Mouse (Mus musculus) liver, postnatal 0 days (tissue): ENCODE data around the gene Tenm1.

Source experiments
- CTCF ChIP-seq: sonication (generic); IDR thresholded peaks from 2 replicates; pipeline ENCODE4 v1.5.1; 2016; ENCODE audit warnings: antibody characterized with exemption, low read depth
- EP300 ChIP-seq: IDR thresholded peaks from 2 replicates; pipeline ENCODE4 v1.6.1; 2016; ENCODE audit warnings: antibody characterized with exemption, low read depth, mild to moderate bottlenecking

DNA sequence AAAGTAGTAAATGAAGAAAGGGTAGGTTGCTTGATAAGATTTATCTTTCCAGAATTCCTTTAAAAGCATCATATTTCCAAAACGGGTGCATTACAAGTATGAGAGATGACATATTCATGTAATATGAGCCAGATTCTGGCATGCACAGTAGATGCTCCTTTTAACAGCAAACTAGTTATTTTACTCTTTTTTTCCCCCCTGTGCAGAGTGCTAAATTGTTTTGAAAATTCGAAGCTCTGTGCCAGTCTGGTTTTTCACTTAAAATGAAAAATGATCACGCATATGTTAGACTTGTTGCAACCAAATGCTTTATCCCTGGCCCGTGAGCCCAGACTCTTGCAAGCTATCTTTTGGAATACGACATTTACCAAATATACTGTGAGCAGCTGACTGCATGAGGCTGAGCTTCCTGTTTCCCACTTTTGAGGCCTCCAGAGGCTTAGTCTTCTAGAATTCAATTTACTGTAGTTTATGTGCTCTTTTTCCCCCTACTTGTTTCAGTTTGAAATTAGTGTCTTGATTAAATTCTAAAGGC lies 226.6 kb downstream of the Tenm1 start:
- no peak for TF ChIP-seq CTCF
- TF ChIP-seq EP300, result no peak
